Mouse (Mus musculus) ES-Bruce4 (cell line): Measurements from ENCODE around the gene Kcnc3.

ENCODE experiments used
- CTCF ChIP-seq: IDR thresholded peaks from one replicate; pipeline ENCODE4 v1.8.1; 2011; ENCODE audit warnings: low read depth, low read length
- EP300 ChIP-seq: IDR thresholded peaks from 2 replicates; pipeline ENCODE4 v1.6.1; 2011; ENCODE audit warnings: low read depth, low read length; ENCODE audit not compliant: insufficient read depth
- POLR2A ChIP-seq: IDR thresholded peaks from one replicate; pipeline ENCODE4 v1.8.1; 2011; ENCODE audit warnings: low read length; ENCODE audit not compliant: insufficient read depth

DNA sequence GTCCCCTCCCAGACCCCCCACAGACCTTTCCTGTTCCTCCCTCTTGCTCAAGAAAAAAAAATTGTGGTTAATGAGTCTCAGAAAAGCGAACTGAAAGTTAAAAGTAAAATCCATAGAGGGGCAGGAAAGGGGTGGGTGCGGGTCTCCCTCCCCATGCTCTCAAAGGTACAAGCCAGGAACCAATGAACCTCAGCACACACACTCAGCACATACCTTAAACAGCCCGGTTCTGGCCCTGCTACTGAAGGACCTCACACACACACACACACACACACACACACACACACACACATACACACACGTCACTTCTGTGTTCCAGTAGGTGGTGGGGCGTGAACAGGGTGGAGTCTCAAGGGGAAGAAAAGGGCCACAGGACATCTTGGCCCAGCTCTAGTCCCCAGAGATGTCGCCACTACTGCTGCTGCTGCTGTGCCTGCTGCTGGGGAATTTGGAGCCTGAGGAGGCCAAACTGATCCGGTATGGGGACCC lies 18.2 kb upstream of the Kcnc3 start, which contains the start of gene Napsa:
- TF ChIP-seq POLR2A = no peak
- no peak for TF ChIP-seq CTCF
- TF ChIP-seq EP300 = no peak
